Comparison of ENCODE assay signal across 15 mouse cellular contexts in the genomic region with DNA sequence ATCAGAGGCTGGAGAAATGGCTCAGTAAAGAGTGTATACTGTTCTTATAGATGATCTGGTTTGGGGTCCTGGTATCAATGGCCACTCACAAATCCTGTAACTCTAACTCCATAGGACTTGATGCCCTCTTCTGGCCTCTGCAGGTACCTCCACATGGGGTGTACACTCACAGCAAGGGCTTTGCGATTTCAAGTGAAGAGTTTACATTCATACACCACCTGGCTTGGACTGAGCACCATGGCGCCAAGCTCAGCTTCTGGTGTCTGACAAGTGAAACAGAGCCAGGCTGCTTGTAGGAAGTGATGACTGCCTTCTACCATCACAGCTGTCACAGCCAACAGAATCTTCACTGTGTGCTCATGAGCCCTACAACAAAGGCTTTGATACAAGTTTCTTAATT. TPM values are rescaled to one million over a fixed set of nuclear protein-coding genes. Genes with fewer than 3 reads are reported as not detected.
DNase-seq lines count a peak whose midpoint lies in the region; ATAC-seq and TF ChIP-seq lines count a peak whose summit lies in the region.
"Had no signal": no experiment of that assay in that cellular context is flagged by ENCODE, and none has a peak within 500 bp of the region (broad histone marks: within the 10 kb centered on the region; RNA-seq: fewer than 3 reads in every experiment).

No protein-coding gene starts in this region.

- H3K9ac ChIP-seq in intestine, postnatal 0 days (ENCODE audit: low read depth, low read length) = no peak overlapping the region
- no peak overlapping the region for H3K9ac ChIP-seq in intestine, embryonic 15.5 days
- no peak overlapping the region for H3K9ac ChIP-seq in hindbrain, embryonic 14.5 days
- H3K9ac ChIP-seq: embryonic facial prominence, embryonic 12.5 days; heart, embryonic 12.5 days; limb, embryonic 12.5 days had no signal

- no peak overlapping the region for H3K4me3 ChIP-seq in intestine, postnatal 0 days (ENCODE audit: low read depth, low read length)
- no peak overlapping the region for H3K4me3 ChIP-seq in intestine, embryonic 15.5 days (replicated peaks)
- no peak overlapping the region for H3K4me3 ChIP-seq in hindbrain, embryonic 14.5 days (replicated peaks; ENCODE audit: low read length)
- H3K4me3 ChIP-seq: embryonic facial prominence, embryonic 12.5 days; heart, embryonic 12.5 days; limb, embryonic 12.5 days had no signal

- H3K27me3 ChIP-seq in intestine, postnatal 0 days (replicated peaks; ENCODE audit: control insufficient read depth, insufficient read depth, low read length) = no peaks in the 10 kb centered on the region
- H3K27me3 ChIP-seq in intestine, embryonic 15.5 days (replicated peaks) = no peaks in the 10 kb centered on the region
- no peaks in the 10 kb centered on the region for H3K27me3 ChIP-seq in hindbrain, embryonic 14.5 days (ENCODE audit: control insufficient read depth, insufficient read depth, low read length)
- H3K27me3 ChIP-seq: embryonic facial prominence, embryonic 12.5 days; limb, embryonic 12.5 days had no signal

- no peak overlapping the region for H3K4me2 ChIP-seq in intestine, postnatal 0 days (replicated peaks; ENCODE audit: low read depth)
- no peak overlapping the region for H3K4me2 ChIP-seq in intestine, embryonic 15.5 days (replicated peaks)
- no peak overlapping the region for H3K4me2 ChIP-seq in hindbrain, embryonic 14.5 days (replicated peaks)
- H3K4me2 ChIP-seq: embryonic facial prominence, embryonic 12.5 days; heart, embryonic 12.5 days; limb, embryonic 12.5 days had no signal

- H3K4me1 ChIP-seq in intestine, postnatal 0 days (replicated peaks; ENCODE audit: control insufficient read depth, insufficient read depth, low read length) = no peaks in the 10 kb centered on the region
- H3K4me1 ChIP-seq in intestine, embryonic 15.5 days (replicated peaks) = no peaks in the 10 kb centered on the region
- H3K4me1 ChIP-seq in hindbrain, embryonic 14.5 days (replicated peaks; ENCODE audit: control insufficient read depth, insufficient read depth, low read length) = no peaks in the 10 kb centered on the region
- H3K4me1 ChIP-seq: embryonic facial prominence, embryonic 12.5 days; heart, embryonic 12.5 days; limb, embryonic 12.5 days had no signal

- DNase-seq in CD4-positive, CD25-positive, alpha-beta regulatory T cell, adult 2 months (ENCODE audit: low read depth, low spot score) = peak; percentile 12
- peak; percentile 7 for DNase-seq in urinary bladder, adult 2 months (ENCODE audit: low spot score)
- no peak for DNase-seq in urinary bladder, postnatal 4 days (ENCODE audit: low spot score in 2 of 2)
- DNase-seq in hindbrain, embryonic 14.5 days (ENCODE audit: low spot score) = no peak
- DNase-seq in embryo, embryonic 10 days (ENCODE audit: low spot score) = no peak
- DNase-seq: adrenal gland, postnatal 25 days; cerebellum, adult 9-10 months; lung, postnatal 4 days; right cerebral cortex, postnatal 4 days had no signal

- H3K9me3 ChIP-seq in intestine, postnatal 0 days (ENCODE audit: control insufficient read depth) = no peaks in the 10 kb centered on the region
- no peaks in the 10 kb centered on the region for H3K9me3 ChIP-seq in intestine, embryonic 15.5 days
- H3K9me3 ChIP-seq in hindbrain, embryonic 14.5 days (ENCODE audit: control insufficient read depth, low read length) = no peaks in the 10 kb centered on the region
- H3K9me3 ChIP-seq: embryonic facial prominence, embryonic 12.5 days; heart, embryonic 12.5 days; limb, embryonic 12.5 days had no signal

- peak; percentile 28; the same call in 1 of the 2 replicates for TF ChIP-seq CTCF in intestine, postnatal 0 days (IDR thresholded peaks at IDR 0.05; ENCODE audit: low read depth)

- no peak for ATAC-seq in CD4-positive, CD25-positive, alpha-beta regulatory T cell, adult 4 months
- ATAC-seq in intestine, postnatal 0 days = no peak
- no peak for ATAC-seq in intestine, embryonic 15.5 days
- ATAC-seq in hindbrain, embryonic 14.5 days (ENCODE audit: low FRiP score) = no peak

- WGBS in intestine, postnatal 0 days = 63% methylated on average over 2 of the region's 2 CpGs
- 60% methylated on average over 2 of the region's 2 CpGs for WGBS in intestine, embryonic 15.5 days
- 72% methylated on average over 2 of the region's 2 CpGs for WGBS in hindbrain, embryonic 14.5 days

- H3K27ac ChIP-seq in intestine, postnatal 0 days (ENCODE audit: low read depth, low read length) = no peak overlapping the region
- H3K27ac ChIP-seq in intestine, embryonic 15.5 days = no peak overlapping the region
- no peak overlapping the region for H3K27ac ChIP-seq in hindbrain, embryonic 14.5 days
- H3K27ac ChIP-seq: embryonic facial prominence, embryonic 12.5 days; limb, embryonic 12.5 days had no signal

- no peaks in the 10 kb centered on the region for H3K36me3 ChIP-seq in intestine, postnatal 0 days (ENCODE audit: control insufficient read depth, insufficient read depth)
- H3K36me3 ChIP-seq in intestine, embryonic 15.5 days = no peaks in the 10 kb centered on the region
- H3K36me3 ChIP-seq in hindbrain, embryonic 14.5 days (replicated peaks; ENCODE audit: control insufficient read depth, insufficient read depth) = no peaks in the 10 kb centered on the region
- H3K36me3 ChIP-seq: embryonic facial prominence, embryonic 12.5 days; heart, embryonic 12.5 days; limb, embryonic 12.5 days had no signal

RNA-seq across cellular contexts. Expression of gene Map1s, which starts 35.7 kb away (rescaled TPM):
- 10 to 100 TPM; 13.8 to 17.2 TPM for polyA plus RNA-seq in CD4-positive, CD25-positive, alpha-beta regulatory T cell, adult 4 months (2017; shearing (Covaris generic))
- 13.8 and 14.7 TPM in 2 replicates for polyA plus RNA-seq in intestine, postnatal 0 days (2015; fragmentation: Nextera tagmentation; extraction: Ambion mirVana)
- 36.7 and 38.6 TPM in 2 replicates for polyA plus RNA-seq in intestine, embryonic 15.5 days (2015; fragmentation: Nextera tagmentation; extraction: Ambion mirVana)
- 30.8 and 34.4 TPM in 2 replicates for polyA plus RNA-seq in urinary bladder, adult 2 months (2012; rRNA removed)
- 49.6 and 51.4 TPM in 2 replicates for polyA plus RNA-seq in hindbrain, embryonic 14.5 days (2014; fragmentation: Nextera tagmentation; extraction: Ambion mirVana)

RNA-seq across cellular contexts. Expression of gene Rpl18a, which starts 44.3 kb away (rescaled TPM):
- polyA plus RNA-seq in CD4-positive, CD25-positive, alpha-beta regulatory T cell, adult 4 months (2017; shearing (Covaris generic)) = over 10,000 TPM in 1 of 2 experiments, 1,000 to 10,000 TPM in 1; 9,999 to 11,110 TPM
- polyA plus RNA-seq in intestine, postnatal 0 days (2015; fragmentation: Nextera tagmentation; extraction: Ambion mirVana) = 2,933 and 2,947 TPM in 2 replicates
- 4,170 and 4,400 TPM in 2 replicates for polyA plus RNA-seq in intestine, embryonic 15.5 days (2015; fragmentation: Nextera tagmentation; extraction: Ambion mirVana)
- polyA plus RNA-seq in urinary bladder, adult 2 months (2012; rRNA removed) = 3,950 and 3,976 TPM in 2 replicates
- 2,214 and 2,704 TPM in 2 replicates for polyA plus RNA-seq in hindbrain, embryonic 14.5 days (2014; fragmentation: Nextera tagmentation; extraction: Ambion mirVana)

RNA-seq across cellular contexts. Expression of gene Slc5a5, which starts 48.9 kb away (rescaled TPM):
- not detected for polyA plus RNA-seq in CD4-positive, CD25-positive, alpha-beta regulatory T cell, adult 4 months (2017; shearing (Covaris generic))
- polyA plus RNA-seq in intestine, postnatal 0 days (2015; fragmentation: Nextera tagmentation; extraction: Ambion mirVana) = 0.20 and 0.52 TPM in 2 replicates
- polyA plus RNA-seq in intestine, embryonic 15.5 days (2015; fragmentation: Nextera tagmentation; extraction: Ambion mirVana) = 0.34 and 0.40 TPM in 2 replicates
- 1.7 and 2.3 TPM in 2 replicates for polyA plus RNA-seq in urinary bladder, adult 2 months (2012; rRNA removed)
- polyA plus RNA-seq in hindbrain, embryonic 14.5 days (2014; fragmentation: Nextera tagmentation; extraction: Ambion mirVana) = 1.5 and 1.8 TPM in 2 replicates

Comparison
In these comparisons a context has a peak if more than half of its experiments do, and no peak if none do; other contexts are left out.
1. DNase-seq: peak in CD4-positive, CD25-positive, alpha-beta regulatory T cell, adult 2 months (single experiment) and urinary bladder, adult 2 months (single experiment); none in urinary bladder, postnatal 4 days (0 of 2), hindbrain, embryonic 14.5 days (single experiment) and embryo, embryonic 10 days (single experiment).